Mouse (Mus musculus) embryonic facial prominence, embryonic 12.5 days (tissue): ENCODE measurements at regions not wholly inside any gene's neighbourhood (a gene's known extent, or its start where the extent isn't known, plus 50 kb on each side); places are given as distances from the start of the nearest gene placed in this dataset.

ENCODE experiments used
- ATAC-seq: fragments of 200-750 bp; cut with Nextera tagmentation; 2 replicates; pipeline ENCODE4 v1.8.0; 2017; ENCODE audit not compliant: insufficient number of reproducible peaks, insufficient read depth, low FRiP score, low TSS enrichment
- H3K27ac ChIP-seq: fragments of 300-500 bp; sonication (generic); 2 replicates; pipeline ENCODE4 v1.5.1; 2016; ENCODE audit warnings: mild to moderate bottlenecking
- H3K27me3 ChIP-seq: fragments of 300-500 bp; sonication (generic); 2 replicates; pipeline ENCODE4 v1.6.1; 2016; ENCODE audit warnings: mild to moderate bottlenecking, moderate library complexity
- H3K36me3 ChIP-seq: fragments of 300-500 bp; sonication (generic); 2 replicates; pipeline ENCODE4 v1.6.1; 2016; ENCODE audit warnings: mild to moderate bottlenecking
- H3K4me1 ChIP-seq: fragments of 300-500 bp; sonication (generic); 2 replicates; pipeline ENCODE4 v1.6.1; 2016
- H3K4me2 ChIP-seq: fragments of 300-500 bp; sonication (generic); replicated peaks from 2 replicates; pipeline ENCODE4 v1.6.1; 2016; ENCODE audit warnings: mild to moderate bottlenecking, moderate library complexity
- H3K4me3 ChIP-seq: fragments of 300-500 bp; sonication (generic); 2 replicates; pipeline ENCODE4 v1.5.1; 2016; ENCODE audit warnings: mild to moderate bottlenecking
- H3K9ac ChIP-seq: fragments of 300-500 bp; sonication (generic); 2 replicates; pipeline ENCODE4 v1.6.1; 2016; ENCODE audit warnings: mild to moderate bottlenecking, moderate library complexity
- H3K9me3 ChIP-seq: fragments of 300-500 bp; sonication (generic); 2 replicates; pipeline ENCODE4 v1.6.1; 2016; ENCODE audit warnings: mild to moderate bottlenecking, moderate library complexity
- WGBS: fragments of 180-500 bp; shearing (Covaris S2); methylation state at CpG from one replicate; pipeline ENCODE4 v1.1.7; 2016; 5-methylcytosine and 5-hydroxymethylcytosine counted together

- 44% methylated on average over 17 of the region's 17 CpGs for WGBS
- no peak overlapping the region for H3K4me3 ChIP-seq
- H3K36me3 ChIP-seq: no peaks in the 10 kb centered on the region
- 0 out of 2 replicates have a peak, but pooled peaks cover 3% of the 10 kb centered on the region for H3K27me3 ChIP-seq
- peaks cover 23% of the 10 kb centered on the region for H3K4me1 ChIP-seq
- no peak overlapping the region for H3K4me2 ChIP-seq
- H3K27ac ChIP-seq: peak overlapping the region; percentile 69
- ATAC-seq: peak; percentile 78
- no peak overlapping the region; the same call in 1 of the 2 replicates for H3K9ac ChIP-seq
- 0 out of 2 replicates have a peak, but pooled peaks cover 3% of the 10 kb centered on the region for H3K9me3 ChIP-seq
Observed at GRCm38 (mm10) chr1:90268131-90268691, 64.4 kb downstream of the Ackr3 start.

GRCm38 (mm10) chr1:90268951-90269350, 65.2 kb downstream of the Ackr3 start:
- Histone ChIP-seq H3K27ac (peak overlapping the region; percentile 69), H3K4me3 (no peak overlapping the region), H3K9me3 (0 out of 2 replicates have a peak, but pooled peaks cover 3% of the 10 kb centered on the region), H3K27me3 (0 out of 2 replicates have a peak, but pooled peaks cover 3% of the 10 kb centered on the region), H3K4me1 (peaks cover 28% of the 10 kb centered on the region), H3K36me3 (no peaks in the 10 kb centered on the region), H3K4me2 (no peak overlapping the region), H3K9ac (no peak overlapping the region)
- 69% methylated on average over 7 of the region's 7 CpGs for WGBS
- no peak for ATAC-seq

- 0 out of 2 replicates have a peak, but pooled peaks cover 3% of the 10 kb centered on the region for H3K27me3 ChIP-seq
Observed at GRCm38 (mm10) chr1:90269836-90270235, 66.1 kb downstream of the Ackr3 start.

GRCm38 (mm10) chr1:90271326-90271725, 67.5 kb downstream of the Ackr3 start:
- ATAC-seq: no peak
- Histone ChIP-seq H3K4me2 (no peak overlapping the region), H3K9me3 (0 out of 2 replicates have a peak, but pooled peaks cover 3% of the 10 kb centered on the region), H3K27ac (no peak overlapping the region), H3K4me3 (no peak overlapping the region), H3K27me3 (0 out of 2 replicates have a peak, but pooled peaks cover 3% of the 10 kb centered on the region), H3K4me1 (peaks cover 28% of the 10 kb centered on the region), H3K36me3 (no peaks in the 10 kb centered on the region), H3K9ac (no peak overlapping the region)
- 72% methylated on average over 3 of the region's 3 CpGs for WGBS

More at GRCm38 (mm10) chr1:90269836-90270235, 66.1 kb downstream of the Ackr3 start:
- Histone ChIP-seq H3K36me3 (no peaks in the 10 kb centered on the region), H3K4me2 (no peak overlapping the region), H3K9ac (no peak overlapping the region), H3K9me3 (0 out of 2 replicates have a peak, but pooled peaks cover 3% of the 10 kb centered on the region), H3K27ac (no peak overlapping the region), H3K4me1 (peaks cover 28% of the 10 kb centered on the region), H3K4me3 (no peak overlapping the region)
- no peak for ATAC-seq
- WGBS: 78% methylated on average over 1 of the region's 1 CpGs

GRCm38 (mm10) chr1:90272411-90272810, 68.6 kb downstream of the Ackr3 start:
- no peak overlapping the region for H3K27ac ChIP-seq
- H3K9ac ChIP-seq: no peak overlapping the region
- ATAC-seq: no peak
- 0 out of 2 replicates have a peak, but pooled peaks cover 3% of the 10 kb centered on the region for H3K9me3 ChIP-seq
- H3K27me3 ChIP-seq: no peaks in the 10 kb centered on the region
- H3K36me3 ChIP-seq: no peaks in the 10 kb centered on the region
- 97% methylated on average over 5 of the region's 5 CpGs for WGBS
- no peak overlapping the region for H3K4me3 ChIP-seq
- H3K4me1 ChIP-seq: peaks cover 33% of the 10 kb centered on the region
- no peak overlapping the region for H3K4me2 ChIP-seq

- H3K27me3 ChIP-seq: no peaks in the 10 kb centered on the region
- no peak overlapping the region for H3K4me3 ChIP-seq
- WGBS: 76% methylated on average over 19 of the region's 19 CpGs
- H3K4me2 ChIP-seq: no peak overlapping the region
- no peak overlapping the region for H3K9ac ChIP-seq
- ATAC-seq: peak; percentile 7; the same call in 1 of the 2 replicates
- no peaks in the 10 kb centered on the region for H3K36me3 ChIP-seq
- H3K4me1 ChIP-seq: peaks cover 38% of the 10 kb centered on the region
- 0 out of 2 replicates have a peak, but pooled peaks cover 3% of the 10 kb centered on the region for H3K9me3 ChIP-seq
- peak overlapping the region; percentile 25; the same call in 1 of the 2 replicates for H3K27ac ChIP-seq
Observed at GRCm38 (mm10) chr1:90272830-90273628, 69.2 kb downstream of the Ackr3 start.

- ATAC-seq: no peak
- H3K4me3 ChIP-seq: no peak overlapping the region
- no peak overlapping the region for H3K9ac ChIP-seq
- 0 out of 2 replicates have a peak, but pooled peaks cover 3% of the 10 kb centered on the region for H3K9me3 ChIP-seq
- H3K27me3 ChIP-seq: no peaks in the 10 kb centered on the region
- no peaks in the 10 kb centered on the region for H3K36me3 ChIP-seq
- peak overlapping the region; percentile 25; the same call in 1 of the 2 replicates for H3K27ac ChIP-seq
- H3K4me2 ChIP-seq: no peak overlapping the region
- peaks cover 36% of the 10 kb centered on the region for H3K4me1 ChIP-seq
Observed at GRCm38 (mm10) chr1:90273629-90273928, 69.8 kb downstream of the Ackr3 start.

GRCm38 (mm10) chr1:90274968-90275651, 71.3 kb downstream of the Ackr3 start:
- H3K4me1 ChIP-seq: peaks cover 39% of the 10 kb centered on the region
- no peak overlapping the region for H3K4me3 ChIP-seq
- H3K27me3 ChIP-seq: no peaks in the 10 kb centered on the region
- no peaks in the 10 kb centered on the region for H3K36me3 ChIP-seq
- H3K27ac ChIP-seq: no peak overlapping the region
- no peak overlapping the region for H3K9ac ChIP-seq
- H3K9me3 ChIP-seq: 0 out of 2 replicates have a peak, but pooled peaks cover 3% of the 10 kb centered on the region
- ATAC-seq: no peak
- WGBS: 89% methylated on average over 9 of the region's 9 CpGs
- H3K4me2 ChIP-seq: no peak overlapping the region

- Histone ChIP-seq H3K4me3 (no peak overlapping the region), H3K9me3 (0 out of 2 replicates have a peak, but pooled peaks cover 3% of the 10 kb centered on the region), H3K27me3 (no peaks in the 10 kb centered on the region), H3K36me3 (no peaks in the 10 kb centered on the region), H3K4me2 (no peak overlapping the region), H3K4me1 (peaks cover 41% of the 10 kb centered on the region), H3K27ac (no peak overlapping the region), H3K9ac (no peak overlapping the region)
- WGBS: 90% methylated on average over 16 of the region's 16 CpGs
- ATAC-seq: no peak
Observed at GRCm38 (mm10) chr1:90275786-90276520, 72.2 kb downstream of the Ackr3 start.

GRCm38 (mm10) chr1:90277486-90278255, 73.9 kb downstream of the Ackr3 start:
- H3K36me3 ChIP-seq: no peaks in the 10 kb centered on the region
- no peaks in the 10 kb centered on the region for H3K27me3 ChIP-seq
- no peak overlapping the region for H3K4me2 ChIP-seq
- H3K4me3 ChIP-seq: no peak overlapping the region
- H3K27ac ChIP-seq: peak overlapping the region; percentile 47; the same call in 1 of the 2 replicates
- no peaks in the 10 kb centered on the region for H3K9me3 ChIP-seq
- ATAC-seq: no peak
- peaks cover 41% of the 10 kb centered on the region for H3K4me1 ChIP-seq
- WGBS: 73% methylated on average over 18 of the region's 18 CpGs
- H3K9ac ChIP-seq: no peak overlapping the region
